Mouse (Mus musculus): ENCODE results near the gene Trp53rka. TPM values are rescaled to one million over a fixed set of nuclear protein-coding genes. Genes with fewer than 3 reads are reported as not detected.
A peak's percentile ranks its signal among the peaks of the same experiment; 100 is the strongest.

The Trp53rka gene
- 27.2 and 27.5 TPM in 2 replicates for polyA plus RNA-seq (2015; fragmentation: Nextera tagmentation; extraction: Ambion mirVana)

- peaks cover 17% of the 10 kb centered on the region; the same call in 1 of the 2 replicates for H3K36me3 ChIP-seq (ENCODE audit: insufficient read depth, low read length)
- WGBS: under 1% methylated on average over 83 of the region's 84 CpGs
- no peak for TF ChIP-seq CTCF (IDR thresholded peaks at IDR 0.05; ENCODE audit: low read depth)
- peak; percentile 80 for ATAC-seq (replicated peaks; ENCODE audit: low FRiP score, low read depth)
- peak within 1 kb of the TSS; percentile 79 for H3K9ac ChIP-seq (ENCODE audit: low read depth, low read length)
- DNase-seq (ENCODE audit: low spot score): peak; percentile 88
- H3K27me3 ChIP-seq (ENCODE audit: insufficient read depth, low read length): no peaks in the 10 kb centered on the region
- H3K4me1 ChIP-seq (replicated peaks; ENCODE audit: insufficient read depth, low read length): no peaks in the 10 kb centered on the region; the same call in none of the 2 replicates
- peak within 1 kb of the TSS; percentile 81 for H3K27ac ChIP-seq
- H3K4me3 ChIP-seq (replicated peaks; ENCODE audit: low read depth, low read length): peak within 1 kb of the TSS; percentile 72
- no peaks in the 10 kb centered on the region for H3K9me3 ChIP-seq (replicated peaks; ENCODE audit: low read length)
- peak within 1 kb of the TSS; percentile 77 for H3K4me2 ChIP-seq (ENCODE audit: low read length)
These were observed at the start of gene Trp53rka for GRCm38 (mm10) chr2:165492648-165493553. Gene Trp53rka (minus strand): TSS chr2:165493324.

- ATAC-seq (replicated peaks; ENCODE audit: low FRiP score, low read depth) (no peak), DNase-seq (ENCODE audit: low spot score) (no peak)
- Histone ChIP-seq H3K4me2 (ENCODE audit: low read length) (no peak overlapping the region), H3K9ac (ENCODE audit: low read depth, low read length) (no peak overlapping the region), H3K4me1 (replicated peaks; ENCODE audit: insufficient read depth, low read length) (no peaks in the 10 kb centered on the region), H3K27me3 (ENCODE audit: insufficient read depth, low read length) (no peaks in the 10 kb centered on the region), H3K9me3 (replicated peaks; ENCODE audit: low read length) (no peaks in the 10 kb centered on the region), H3K36me3 (ENCODE audit: insufficient read depth, low read length) (no peaks in the 10 kb centered on the region), H3K27ac (no peak overlapping the region), H3K4me3 (replicated peaks; ENCODE audit: low read depth, low read length) (no peak overlapping the region)
- WGBS: 86% methylated on average over 3 of the region's 3 CpGs
- TF ChIP-seq CTCF (IDR thresholded peaks at IDR 0.05; ENCODE audit: low read depth): no peak
These were observed 47.9 kb upstream of the Trp53rka start for GRCm38 (mm10) chr2:165540975-165541374.

DNA sequence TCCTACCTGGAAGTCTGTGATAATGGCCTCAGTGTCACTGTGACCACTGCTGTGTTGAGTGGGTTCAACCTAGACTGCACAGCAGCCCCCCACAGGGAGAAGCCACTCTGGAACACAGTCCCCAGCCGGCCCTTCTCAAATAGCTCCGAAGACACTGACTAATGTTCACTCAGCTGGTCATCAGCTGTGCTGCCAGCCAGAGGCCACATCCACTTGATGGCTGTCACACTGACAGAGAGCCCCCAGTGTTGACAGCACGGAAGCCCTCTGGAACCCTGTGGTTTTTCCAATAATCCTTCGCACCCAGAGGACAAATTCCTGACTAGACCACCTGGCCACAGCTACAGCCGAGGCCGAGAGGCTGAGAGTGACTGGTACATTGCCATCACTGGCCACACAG lies 40.7 kb upstream of the Trp53rka start:
- WGBS: 66% methylated on average over 6 of the region's 6 CpGs
- no peak for ATAC-seq (replicated peaks; ENCODE audit: low FRiP score, low read depth)

GRCm38 (mm10) chr2:165529106-165529505 lies 36.0 kb upstream of the Trp53rka start:
- Histone ChIP-seq H3K27me3 (ENCODE audit: insufficient read depth, low read length) (no peaks in the 10 kb centered on the region), H3K4me3 (replicated peaks; ENCODE audit: low read depth, low read length) (no peak overlapping the region), H3K36me3 (ENCODE audit: insufficient read depth, low read length) (no peaks in the 10 kb centered on the region), H3K4me1 (replicated peaks; ENCODE audit: insufficient read depth, low read length) (no peaks in the 10 kb centered on the region), H3K9me3 (replicated peaks; ENCODE audit: low read length) (no peaks in the 10 kb centered on the region), H3K9ac (ENCODE audit: low read depth, low read length) (no peak overlapping the region), H3K4me2 (ENCODE audit: low read length) (no peak overlapping the region), H3K27ac (no peak overlapping the region)
- WGBS: 14% methylated on average over 8 of the region's 8 CpGs
- peak; percentile 99 for TF ChIP-seq CTCF (IDR thresholded peaks at IDR 0.05; ENCODE audit: low read depth)
- peak; percentile 79 for DNase-seq (ENCODE audit: low spot score)
- no peak for ATAC-seq (replicated peaks; ENCODE audit: low FRiP score, low read depth)

More for the DNA sequence above, 40.7 kb upstream of the Trp53rka start:
- Histone ChIP-seq H3K9me3 (replicated peaks; ENCODE audit: low read length) (no peaks in the 10 kb centered on the region), H3K4me3 (replicated peaks; ENCODE audit: low read depth, low read length) (no peak overlapping the region), H3K9ac (ENCODE audit: low read depth, low read length) (no peak overlapping the region), H3K36me3 (ENCODE audit: insufficient read depth, low read length) (no peaks in the 10 kb centered on the region), H3K4me2 (ENCODE audit: low read length) (no peak overlapping the region), H3K27ac (no peak overlapping the region), H3K27me3 (ENCODE audit: insufficient read depth, low read length) (no peaks in the 10 kb centered on the region), H3K4me1 (replicated peaks; ENCODE audit: insufficient read depth, low read length) (no peaks in the 10 kb centered on the region)
- no peak for TF ChIP-seq CTCF (IDR thresholded peaks at IDR 0.05; ENCODE audit: low read depth)
- DNase-seq (ENCODE audit: low spot score): no peak

- Histone ChIP-seq H3K27me3 (ENCODE audit: insufficient read depth, low read length) (no peaks in the 10 kb centered on the region), H3K27ac (no peak overlapping the region), H3K9me3 (replicated peaks; ENCODE audit: low read length) (no peaks in the 10 kb centered on the region), H3K4me3 (replicated peaks; ENCODE audit: low read depth, low read length) (no peak overlapping the region), H3K4me1 (replicated peaks; ENCODE audit: insufficient read depth, low read length) (no peaks in the 10 kb centered on the region), H3K36me3 (ENCODE audit: insufficient read depth, low read length) (no peaks in the 10 kb centered on the region), H3K4me2 (ENCODE audit: low read length) (no peak overlapping the region), H3K9ac (ENCODE audit: low read depth, low read length) (no peak overlapping the region)
- peak; percentile 32 for DNase-seq (ENCODE audit: low spot score)
- WGBS: 59% methylated on average over 4 of the region's 4 CpGs
- TF ChIP-seq CTCF (IDR thresholded peaks at IDR 0.05; ENCODE audit: low read depth): peak; percentile 44
- no peak for ATAC-seq (replicated peaks; ENCODE audit: low FRiP score, low read depth)
These were observed 32.5 kb upstream of the Trp53rka start for GRCm38 (mm10) chr2:165525609-165526008.

DNA sequence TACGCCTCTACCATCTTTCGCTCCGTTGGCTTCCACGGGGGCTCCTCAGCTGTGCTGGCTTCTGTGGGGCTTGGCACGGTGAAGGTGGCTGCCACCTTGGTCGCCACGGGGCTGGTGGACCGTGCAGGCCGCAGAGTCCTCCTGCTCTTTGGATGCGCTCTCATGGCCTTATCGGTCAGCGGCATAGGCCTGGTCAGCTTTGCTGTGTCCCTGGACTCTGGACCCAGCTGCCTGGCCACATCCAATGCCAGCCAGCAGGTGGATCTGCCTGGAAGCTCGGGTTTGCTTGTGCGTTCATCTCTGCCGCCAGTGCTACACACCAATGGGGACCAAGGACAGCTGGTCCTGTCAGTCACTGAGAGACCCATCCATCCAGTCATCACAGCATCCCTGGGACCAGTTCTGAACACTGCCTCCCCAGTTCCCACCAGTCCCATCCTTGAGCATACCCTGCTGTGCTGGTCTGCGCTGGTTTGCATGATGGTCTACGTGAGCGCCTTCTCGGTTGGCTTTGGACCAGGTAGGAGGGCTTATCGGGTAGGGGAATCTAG lies 22.1 kb upstream of the Trp53rka start:
- 87% methylated on average over 20 of the region's 20 CpGs for WGBS
- ATAC-seq (replicated peaks; ENCODE audit: low FRiP score, low read depth) (0 out of 2 replicates have a peak, but pooled peaks have one; percentile 18), DNase-seq (ENCODE audit: low spot score) (no peak)
- no peak overlapping the region for H3K9ac ChIP-seq (ENCODE audit: low read depth, low read length)
- H3K4me2 ChIP-seq (ENCODE audit: low read length): no peak overlapping the region
- peaks cover 11% of the 10 kb centered on the region for H3K4me1 ChIP-seq (replicated peaks; ENCODE audit: insufficient read depth, low read length)
- H3K9me3 ChIP-seq (replicated peaks; ENCODE audit: low read length): no peaks in the 10 kb centered on the region
- H3K27ac ChIP-seq: no peak overlapping the region
- 0 out of 2 replicates have a peak, but pooled peaks cover 7% of the 10 kb centered on the region for H3K36me3 ChIP-seq (ENCODE audit: insufficient read depth, low read length)
- TF ChIP-seq CTCF (IDR thresholded peaks at IDR 0.05; ENCODE audit: low read depth): no peak
- no peak overlapping the region for H3K4me3 ChIP-seq (replicated peaks; ENCODE audit: low read depth, low read length)
- H3K27me3 ChIP-seq (ENCODE audit: insufficient read depth, low read length): no peaks in the 10 kb centered on the region
